Mouse (Mus musculus): ENCODE data around the gene Cfap52.
A peak's percentile ranks its signal among the peaks of the same experiment; 100 is the strongest.

Cfap52 gene

DNA sequence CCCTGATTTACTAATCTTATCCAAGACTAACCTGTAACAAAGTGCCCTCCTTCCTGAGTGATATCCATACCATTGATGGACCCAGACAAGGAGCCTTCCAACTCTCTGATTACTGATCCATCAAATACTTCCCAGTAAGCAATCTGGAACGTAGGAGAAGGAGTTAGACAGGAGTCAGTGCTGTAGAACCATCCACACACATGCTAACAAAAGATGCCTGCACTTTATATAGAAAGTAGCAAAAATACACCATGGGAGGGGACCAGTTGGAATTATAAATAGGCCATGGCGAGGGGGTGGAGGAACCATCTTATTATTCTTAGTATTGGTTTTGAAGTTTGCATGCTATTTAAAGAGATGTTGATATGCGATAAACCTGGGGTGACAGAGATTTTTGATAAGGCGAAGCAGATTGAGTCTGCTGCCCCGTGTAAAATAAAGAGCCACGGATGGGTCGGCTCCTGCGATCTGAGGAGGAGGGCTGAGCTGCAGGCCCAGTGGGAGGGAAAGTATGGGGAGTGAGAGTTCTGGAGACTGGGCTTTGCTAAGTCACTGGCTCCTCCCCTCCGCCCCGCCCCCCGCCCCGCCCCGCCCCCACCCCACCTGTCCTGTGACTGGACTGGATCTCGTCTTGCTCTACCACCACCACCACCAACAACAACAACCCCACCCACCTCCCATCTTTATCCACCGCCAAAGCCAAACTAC, 38.9 kb downstream of the Cfap52 start:
- DNase-seq (ENCODE audit: low spot score in 2 of 2): peak in 1 of 2 experiments; percentile 17

- no peak for DNase-seq (ENCODE audit: low spot score in 2 of 2)
These were observed 40.5 kb downstream of the Cfap52 start for GRCm38 (mm10) chr11:67925000-67925399.

DNA sequence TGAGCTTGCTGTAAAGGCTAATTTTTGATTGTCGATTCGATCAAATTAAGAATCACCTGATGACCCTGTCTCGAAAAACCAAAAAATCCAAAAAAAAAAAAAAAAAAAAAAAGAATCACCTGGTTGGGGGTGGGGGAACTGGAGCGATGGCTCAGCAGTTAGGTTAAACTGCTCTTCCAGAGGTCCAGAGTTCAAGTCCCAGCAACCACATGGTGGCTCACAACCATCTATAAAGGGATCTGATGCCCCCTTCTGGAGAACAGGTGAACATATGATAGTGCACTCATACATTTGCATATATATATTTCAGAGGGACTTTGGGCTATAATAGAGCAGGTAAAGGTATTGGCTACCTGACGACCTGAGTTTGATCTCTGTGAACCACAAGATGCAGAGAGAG, 41.7 kb downstream of the Cfap52 start:
- no peak for DNase-seq (ENCODE audit: low spot score in 2 of 2)

- DNase-seq (ENCODE audit: low spot score in 2 of 2): peak in 1 of 2 experiments; percentile 29
These were observed 42.7 kb downstream of the Cfap52 start for GRCm38 (mm10) chr11:67922755-67923125.

DNA sequence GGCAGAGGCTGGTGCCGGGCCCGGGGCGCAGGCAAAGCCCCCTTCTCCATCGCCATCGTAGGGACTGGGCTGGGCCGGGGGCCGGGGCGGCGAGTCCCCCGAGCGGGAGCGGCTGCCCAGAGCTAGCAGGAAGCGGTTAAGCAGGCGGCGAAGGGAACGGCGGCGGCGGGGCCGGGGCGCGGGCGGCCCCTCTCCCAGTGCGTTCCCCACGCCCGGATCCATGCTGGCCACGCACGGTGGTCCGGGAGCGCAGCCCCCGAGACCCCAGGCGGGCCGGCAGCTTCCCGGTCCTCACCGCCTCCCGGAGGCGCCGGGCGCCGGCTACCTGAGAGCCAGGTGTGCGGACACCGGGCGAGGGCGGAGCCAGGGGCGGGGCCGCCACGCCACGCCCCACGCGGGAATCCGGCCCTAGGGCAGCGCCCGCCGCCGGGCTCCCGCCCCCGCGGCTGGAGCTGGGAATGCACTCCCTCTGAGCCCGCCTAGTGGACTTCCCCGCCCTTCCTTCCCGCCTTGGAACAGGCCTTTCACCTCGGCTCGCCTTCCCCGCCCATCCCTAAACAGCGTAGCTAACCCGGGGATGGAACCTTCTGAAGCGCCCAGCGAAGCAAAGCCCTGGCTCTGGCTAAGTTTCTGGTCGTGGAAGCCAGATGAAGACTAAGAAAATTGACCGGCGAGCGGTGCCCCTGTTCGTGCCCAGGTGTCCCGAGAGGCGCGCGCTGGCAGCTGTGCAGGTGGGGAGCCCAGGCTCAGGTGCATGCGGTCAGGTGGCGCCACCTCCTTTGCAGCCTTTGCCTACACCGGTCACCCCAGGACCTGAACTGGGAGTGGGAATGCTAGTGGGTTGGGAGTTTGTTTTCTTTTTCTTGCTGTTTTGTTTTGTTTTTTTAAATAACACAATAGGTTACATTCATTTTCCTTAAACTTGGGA, 43.4 kb downstream of the Cfap52 start, which contains the start of gene Usp43:
Gene Usp43, minus strand, starts transcription at position 327 of the 928 bp plus-strand sequence.
- no peak for DNase-seq (ENCODE audit: low spot score in 2 of 2)

- DNase-seq (ENCODE audit: low spot score in 2 of 2): peak in 1 of 2 experiments; percentile 17
These were observed 44.2 kb downstream of the Cfap52 start for GRCm38 (mm10) chr11:67921091-67921826.

GRCm38 (mm10) chr11:67920226-67920960, 45.1 kb downstream of the Cfap52 start:
- DNase-seq (ENCODE audit: low spot score in 2 of 2): no peak

DNA sequence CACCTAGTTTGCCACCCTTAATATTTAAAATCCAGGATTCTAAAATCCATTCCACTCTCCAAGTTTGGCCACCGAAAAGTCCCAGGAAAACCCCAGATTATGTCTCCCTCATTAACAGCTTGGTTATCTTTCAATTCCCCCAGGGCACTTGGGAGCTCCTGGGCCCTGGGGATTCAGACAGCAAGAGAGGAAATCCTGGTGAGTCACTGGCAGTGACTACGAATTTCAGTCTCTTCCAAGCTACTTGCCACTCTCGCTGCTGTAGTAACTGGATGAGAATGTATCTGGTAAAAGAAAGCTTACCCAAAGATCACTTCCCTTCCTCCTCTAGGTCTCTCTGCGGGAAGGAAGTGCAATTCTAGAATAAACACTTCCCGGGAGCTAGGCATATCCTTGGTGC, 45.9 kb downstream of the Cfap52 start:
- DNase-seq (ENCODE audit: low spot score in 2 of 2): no peak

GRCm38 (mm10) chr11:67917126-67917525, 48.3 kb downstream of the Cfap52 start:
- no peak for DNase-seq (ENCODE audit: low spot score in 2 of 2)

- DNase-seq (ENCODE audit: low spot score in 2 of 2): no peak
These were observed 54.4 kb downstream of the Cfap52 start for GRCm38 (mm10) chr11:67911074-67911473.

DNA sequence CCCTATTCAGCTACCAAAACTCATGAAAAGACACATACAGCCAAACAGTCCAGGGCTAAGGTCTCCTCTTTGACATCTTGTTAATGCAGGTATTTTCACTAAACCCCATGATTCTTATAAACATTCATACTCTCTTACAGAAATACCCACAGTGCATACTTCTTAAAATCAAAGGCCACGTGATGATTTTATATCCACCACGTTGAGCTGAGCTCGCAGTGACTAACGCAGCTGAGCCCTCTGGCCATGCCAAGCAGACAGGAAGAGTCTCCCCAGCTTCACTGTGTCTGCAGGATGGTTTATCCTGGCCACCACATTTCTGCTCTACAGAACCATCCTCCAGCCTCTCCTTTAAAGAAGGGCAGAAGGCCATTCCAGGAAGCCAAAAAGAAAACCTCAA, 61.7 kb downstream of the Cfap52 start:
- no peak for DNase-seq (ENCODE audit: low spot score in 2 of 2)

GRCm38 (mm10) chr11:67897064-67897560, 68.3 kb downstream of the Cfap52 start:
- DNase-seq (ENCODE audit: low spot score in 2 of 2): peak in 1 of 2 experiments; percentile 67

DNA sequence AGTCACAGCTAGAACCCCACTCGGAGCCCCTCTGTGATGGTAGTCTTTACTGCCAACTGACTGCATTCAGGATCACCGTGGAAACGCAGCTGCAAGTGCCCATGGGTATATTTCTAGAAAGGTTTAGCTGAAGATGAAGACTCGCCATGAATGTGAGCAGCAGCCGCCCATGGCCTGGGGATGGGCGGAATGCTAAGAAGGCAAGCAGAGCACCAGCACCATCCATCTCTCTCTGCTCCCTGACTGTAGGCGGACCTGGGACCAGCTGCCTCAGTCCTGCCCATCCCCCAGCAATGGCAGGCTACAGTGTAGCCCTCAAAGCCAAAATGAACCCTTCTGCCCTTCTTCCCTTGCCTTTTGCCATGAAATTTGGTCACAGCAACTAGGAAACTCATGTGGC, 69.8 kb downstream of the Cfap52 start:
- DNase-seq (ENCODE audit: low spot score in 2 of 2): no peak

- DNase-seq (ENCODE audit: low spot score in 2 of 2): peak in 1 of 2 experiments; percentile 22
These were observed 76.9 kb downstream of the Cfap52 start for GRCm38 (mm10) chr11:67888521-67888920.

DNA sequence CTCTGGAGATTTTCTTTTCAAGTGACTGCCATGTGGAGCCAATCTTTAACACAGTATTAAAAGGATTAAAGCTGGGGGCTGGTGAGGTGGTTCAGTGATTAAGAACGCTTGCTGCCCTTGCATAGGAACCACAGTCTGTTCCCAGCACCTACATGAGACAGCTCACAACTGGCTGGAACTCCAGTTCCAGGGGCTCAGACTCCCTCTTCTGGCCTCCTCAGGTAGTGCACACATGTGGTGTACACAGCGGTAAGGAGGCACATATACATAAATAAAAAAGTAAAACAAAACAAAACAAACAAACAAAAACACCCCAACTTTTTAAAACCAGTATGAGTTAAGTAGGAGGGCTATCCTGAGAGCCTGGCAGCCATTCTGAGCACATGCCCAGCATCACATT, 79.5 kb downstream of the Cfap52 start:
- DNase-seq (ENCODE audit: low spot score in 2 of 2): no peak
